Mouse (Mus musculus): Measurements from ENCODE around the gene Pomgnt2.

- TF ChIP-seq CTCF (conservative IDR thresholded peaks at IDR 0.05 in 1 of 2, IDR thresholded peaks at IDR 0.05 in 1 of 2; ENCODE audit: low read depth in 2 of 2, low read length in 2 of 2), result no peak
- TF ChIP-seq MYC (IDR thresholded peaks at IDR 0.05; ENCODE audit: low read depth, low read length), result no peak
- TF ChIP-seq USF1 (IDR thresholded peaks at IDR 0.05; ENCODE audit: low read depth, low read length), result no peak
- no peak for TF ChIP-seq POLR2A (IDR thresholded peaks at IDR 0.05; ENCODE audit: low read depth, low read length)
- TF ChIP-seq MAX (IDR thresholded peaks at IDR 0.05; ENCODE audit: low read length), result no peak
- no peak for TF ChIP-seq JUN (IDR thresholded peaks at IDR 0.05; ENCODE audit: insufficient read depth, low read depth, low read length)
- TF ChIP-seq BHLHE40 (IDR thresholded peaks at IDR 0.05; ENCODE audit: low read depth, low read length), result no peak
- no peak for TF ChIP-seq USF2 (conservative IDR thresholded peaks at IDR 0.05; ENCODE audit: low read depth, low read length)
- no peak for TF ChIP-seq TCF12 (IDR thresholded peaks at IDR 0.05; ENCODE audit: low read depth, low read length)
- TF ChIP-seq NRF1 (IDR thresholded peaks at IDR 0.05; ENCODE audit: low read depth, low read length), result no peak
- no peak for TF ChIP-seq ZNF384 (IDR thresholded peaks at IDR 0.05; ENCODE audit: low read depth, low read length)
Observed at GRCm38 (mm10) chr9:121982665-121983064, 14.2 kb downstream of the Pomgnt2 start.

Data from CH12.LX (cell line).